Mouse (Mus musculus) common myeloid progenitor, adult 5-6 weeks (primary cell): Measurements from ENCODE around the gene Ctrc. TPM values are rescaled to one million over a fixed set of nuclear protein-coding genes. Genes with fewer than 3 reads are reported as not detected.

Experiments
- ATAC-seq: replicated peaks from 2 replicates; pipeline ENCODE4 v1.8.0; 2016; ENCODE audit warnings: low read depth, mild to moderate bottlenecking, moderate TSS enrichment, inconsistent platforms; ENCODE audit not compliant: poor library complexity, severe bottlenecking
- total RNA-seq: library from RNA; stranded (forward); fragments of 200-1000, 187-1606 nt; gene quantifications from 2 replicates; pipeline ENCODE4 v1.2.3, GENCODE M21; 2017

Gene Ctrc
- total RNA-seq, 1 experiment from 2014 or later: not detected

GRCm38 (mm10) chr4:141822979-141823378 is 23.2 kb downstream of the Ctrc start:
- peak; percentile 79 for ATAC-seq

- no peak for ATAC-seq
Measured at GRCm38 (mm10) chr4:141822089-141822488, 24.1 kb downstream of the Ctrc start.

DNA sequence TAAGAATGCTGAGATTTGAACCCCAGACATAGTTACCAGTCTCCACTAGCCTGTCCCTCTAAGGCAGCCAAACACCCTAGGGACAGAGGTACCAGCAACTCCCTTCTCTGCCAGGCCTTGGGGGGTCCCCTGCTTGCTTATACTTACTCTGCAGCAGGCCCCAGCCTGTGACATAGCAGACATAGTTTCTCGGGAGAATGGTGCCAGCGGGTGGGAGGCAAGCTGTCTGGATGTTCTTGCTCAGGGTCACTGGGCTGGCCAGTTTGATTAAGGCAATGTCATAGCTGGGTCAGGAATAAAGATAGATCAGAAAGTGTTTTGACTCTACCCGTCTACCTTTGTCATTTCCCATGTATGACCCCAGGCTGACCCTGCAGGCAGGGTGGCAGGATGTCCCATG is 25.0 kb downstream of the Ctrc start:
- ATAC-seq: no peak

DNA sequence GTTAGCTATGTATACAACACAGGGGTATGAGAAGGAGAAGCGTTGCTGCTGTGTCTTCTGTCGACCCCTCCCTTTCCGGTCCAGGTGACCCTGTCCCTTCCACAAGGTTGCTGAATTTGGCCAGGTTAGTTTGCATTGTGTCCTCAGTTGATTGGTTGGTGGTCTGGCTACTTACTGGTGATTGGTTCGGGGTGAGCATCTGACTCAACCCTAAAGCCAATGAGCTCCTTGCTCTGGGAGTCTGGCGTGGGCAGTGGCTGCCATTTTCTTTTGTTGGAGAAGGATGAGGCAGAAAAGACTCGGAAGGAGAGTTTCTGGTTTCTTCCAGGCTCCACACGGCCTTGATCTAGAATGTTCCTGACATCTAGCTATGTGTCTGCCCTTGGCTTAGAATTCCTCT is 26.8 kb downstream of the Ctrc start:
- ATAC-seq: no peak

DNA sequence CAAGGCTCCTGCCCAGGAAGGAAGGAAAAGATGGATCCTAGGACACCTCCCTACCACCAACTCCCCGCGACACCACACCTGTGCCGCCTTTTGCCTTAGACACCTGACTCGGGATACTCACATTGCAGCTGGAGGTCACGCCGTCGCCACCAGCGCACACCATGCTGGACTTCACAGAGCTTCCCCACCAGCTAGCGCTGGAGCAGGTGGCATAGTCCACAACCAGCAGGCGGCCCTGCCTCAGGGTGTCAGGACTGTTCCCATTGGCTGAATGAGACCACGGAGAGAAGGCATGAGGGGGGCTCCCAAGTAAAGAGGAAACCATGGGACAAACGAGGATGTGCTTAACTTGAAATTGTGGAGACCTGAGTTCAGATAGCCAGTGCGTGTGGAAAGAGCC is 27.3 kb downstream of the Ctrc start:
- no peak for ATAC-seq

DNA sequence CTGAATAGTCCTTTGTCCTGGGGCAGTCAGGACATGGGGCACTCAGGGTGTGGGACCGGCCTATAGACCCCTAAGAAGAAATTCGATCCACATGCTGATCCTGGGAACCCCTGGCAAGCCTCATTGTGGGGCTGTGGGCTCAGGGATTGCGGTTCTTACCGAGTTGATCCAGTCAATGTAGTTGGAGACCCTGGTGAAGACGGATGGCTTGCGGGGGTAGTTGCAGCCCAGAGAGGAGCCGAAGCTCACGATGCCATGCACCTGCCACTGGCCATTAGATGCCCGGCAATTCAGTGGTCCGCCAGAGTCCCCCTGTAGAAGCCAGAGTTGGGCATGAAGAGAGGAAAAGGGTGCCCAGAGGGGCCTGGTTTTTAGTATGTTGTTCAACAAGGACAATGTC is 28.5 kb downstream of the Ctrc start:
- ATAC-seq: no peak

- ATAC-seq: no peak
Measured at GRCm38 (mm10) chr4:141816776-141817655, 29.1 kb downstream of the Ctrc start.

DNA sequence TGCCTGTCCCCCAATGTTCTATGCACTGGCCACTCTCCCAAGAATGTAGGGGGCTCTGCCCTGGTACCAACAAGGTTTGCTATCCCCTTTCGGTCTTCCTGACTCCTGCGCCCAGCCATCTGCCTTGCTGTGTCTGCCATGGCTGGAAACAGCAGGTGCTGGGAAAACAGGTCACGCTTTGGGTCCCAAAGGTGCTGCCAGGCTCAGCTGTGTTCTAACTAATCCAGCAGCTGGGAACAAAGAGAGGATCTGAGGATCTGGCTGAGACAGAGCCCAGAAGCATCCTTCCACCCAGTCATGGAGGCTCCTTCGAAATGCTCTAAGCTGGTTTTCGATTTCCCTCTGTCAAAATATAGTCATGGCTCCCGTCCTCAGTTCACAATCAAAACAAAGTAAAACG is 29.9 kb downstream of the Ctrc start:
- ATAC-seq: no peak

GRCm38 (mm10) chr4:141811375-141811774 is 34.8 kb downstream of the Ctrc start:
- ATAC-seq: no peak

- no peak for ATAC-seq
Measured at GRCm38 (mm10) chr4:141810975-141811374, 35.2 kb downstream of the Ctrc start.

DNA sequence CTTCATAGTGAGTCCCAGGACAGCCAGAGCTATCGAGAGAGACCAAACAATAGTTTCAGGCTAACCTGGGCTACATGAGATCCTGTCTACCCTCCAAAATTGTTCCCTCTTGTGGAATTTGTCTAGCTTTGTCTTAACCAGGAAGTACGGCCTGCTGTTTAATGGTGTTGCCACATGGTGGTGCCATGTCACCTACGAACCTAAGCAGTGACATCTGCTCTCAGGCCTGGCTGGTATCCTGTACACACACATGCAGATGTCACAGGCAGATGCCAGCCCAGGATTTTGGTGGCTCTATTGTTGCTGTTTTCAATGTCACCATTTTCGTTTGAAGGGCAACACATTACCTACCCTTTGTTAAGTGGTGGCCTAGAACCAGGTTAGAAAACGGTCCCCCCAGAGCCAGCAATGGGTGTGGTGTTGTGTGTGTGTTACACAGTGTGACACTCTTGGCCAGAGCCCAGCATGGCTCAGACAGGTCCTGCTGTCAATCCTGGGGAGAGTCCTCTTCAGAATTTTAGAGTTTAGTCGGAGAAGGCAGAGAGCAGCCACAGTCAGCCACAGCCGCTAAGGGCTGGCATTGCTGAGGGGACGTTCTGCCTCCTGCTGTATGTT is 36.2 kb downstream of the Ctrc start:
- peak; percentile 94 for ATAC-seq

DNA sequence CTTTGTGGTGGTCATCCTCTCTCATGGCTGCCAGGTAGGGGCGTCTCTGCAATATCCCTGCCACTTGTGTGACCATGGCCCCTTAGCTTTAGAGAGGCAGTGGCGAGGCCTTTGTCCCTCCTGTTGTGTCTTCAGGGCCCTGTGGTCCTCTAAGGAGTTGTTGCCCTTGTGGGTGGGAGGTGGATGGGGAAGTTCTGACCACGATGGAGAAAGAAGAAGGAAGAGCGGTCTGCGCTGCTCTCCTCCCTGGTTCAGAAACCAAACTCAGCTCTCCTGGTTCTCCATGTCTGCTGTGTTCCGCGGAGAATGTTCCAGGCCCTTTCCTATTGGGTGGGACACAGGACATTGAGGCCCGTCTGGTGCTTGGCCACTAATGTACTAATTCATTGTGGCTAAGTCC is 40.3 kb downstream of the Ctrc start:
- no peak for ATAC-seq

- ATAC-seq: no peak
Measured at GRCm38 (mm10) chr4:141804105-141804504, 42.1 kb downstream of the Ctrc start.

DNA sequence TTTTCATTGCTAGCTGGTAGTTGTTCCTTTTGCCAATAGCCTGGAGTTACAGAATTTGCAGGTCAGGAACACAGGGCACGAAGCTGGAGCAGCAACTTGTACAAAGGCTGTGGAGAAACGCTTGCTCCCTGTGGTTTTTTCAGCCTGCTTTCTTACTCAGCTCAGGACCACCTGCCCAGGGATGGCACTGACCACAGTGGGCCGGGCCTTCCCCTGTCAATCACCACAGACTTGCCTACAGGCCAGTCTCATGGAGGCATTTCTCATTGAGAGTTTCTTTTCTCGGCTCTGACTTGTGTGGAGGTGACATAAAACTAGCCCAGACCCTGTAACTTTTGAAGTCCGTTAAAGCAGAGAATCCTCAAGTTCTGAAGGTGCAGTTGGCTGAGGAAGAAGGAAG is 48.6 kb downstream of the Ctrc start:
- ATAC-seq: no peak

DNA sequence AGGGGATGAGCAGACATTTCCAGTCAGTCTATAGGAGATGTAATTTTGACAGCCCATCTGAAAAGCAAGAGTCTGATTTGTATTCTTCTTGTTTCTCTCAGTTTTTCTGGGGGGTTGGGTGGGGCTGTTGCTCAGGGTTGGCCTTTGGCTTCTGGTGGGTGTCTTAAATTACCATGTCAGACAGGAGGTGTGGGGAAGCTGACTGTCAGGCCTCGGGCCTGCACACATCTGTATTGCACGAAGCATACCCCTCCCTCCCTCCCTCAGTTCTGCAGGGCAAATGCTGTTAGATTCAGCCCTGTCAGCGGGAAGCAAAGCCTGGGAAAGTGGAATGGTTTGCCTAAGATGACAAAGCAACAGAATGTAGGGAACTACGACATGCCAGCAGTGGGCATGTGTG is 49.2 kb downstream of the Ctrc start:
- ATAC-seq: no peak

DNA sequence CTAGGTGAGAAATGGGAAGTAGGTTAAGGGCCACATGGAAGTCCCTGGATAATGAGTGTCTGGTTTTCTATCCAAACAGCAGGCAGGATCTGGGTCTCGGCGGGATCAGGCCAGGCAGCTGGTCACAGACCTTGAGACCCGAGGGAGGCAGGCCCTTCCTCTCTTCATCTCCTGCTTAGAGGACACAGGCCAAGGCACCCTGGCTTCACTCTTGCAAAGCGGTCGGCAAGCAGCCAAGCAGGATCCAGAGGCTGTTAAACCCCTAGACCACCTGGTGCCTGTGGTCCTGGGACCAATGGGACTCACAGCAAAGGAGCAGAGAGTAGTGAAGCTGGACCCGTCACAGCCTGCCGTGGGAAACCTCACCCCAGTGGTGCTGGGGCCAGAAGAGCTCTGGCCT is 49.8 kb downstream of the Ctrc start:
- ATAC-seq: no peak

DNA sequence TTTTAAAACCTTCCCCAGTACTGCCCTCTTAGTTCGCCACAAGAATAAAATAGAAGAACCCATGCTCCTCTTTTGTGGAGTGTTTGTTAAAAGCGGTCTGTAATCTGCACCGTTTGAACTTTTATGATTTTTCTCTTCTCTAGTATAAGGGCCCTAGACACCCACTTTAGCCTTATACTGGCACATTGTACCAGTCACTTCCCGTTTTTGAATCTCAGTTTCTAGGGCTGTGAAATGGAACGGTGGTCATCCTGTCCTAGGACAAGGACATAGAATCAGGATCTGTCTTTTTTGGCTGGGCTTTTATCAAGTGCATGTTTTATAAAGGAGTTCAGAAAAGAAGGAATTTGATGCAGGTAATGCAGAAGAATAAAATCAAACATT is 52.0 kb downstream of the Ctrc start:
- no peak for ATAC-seq

DNA sequence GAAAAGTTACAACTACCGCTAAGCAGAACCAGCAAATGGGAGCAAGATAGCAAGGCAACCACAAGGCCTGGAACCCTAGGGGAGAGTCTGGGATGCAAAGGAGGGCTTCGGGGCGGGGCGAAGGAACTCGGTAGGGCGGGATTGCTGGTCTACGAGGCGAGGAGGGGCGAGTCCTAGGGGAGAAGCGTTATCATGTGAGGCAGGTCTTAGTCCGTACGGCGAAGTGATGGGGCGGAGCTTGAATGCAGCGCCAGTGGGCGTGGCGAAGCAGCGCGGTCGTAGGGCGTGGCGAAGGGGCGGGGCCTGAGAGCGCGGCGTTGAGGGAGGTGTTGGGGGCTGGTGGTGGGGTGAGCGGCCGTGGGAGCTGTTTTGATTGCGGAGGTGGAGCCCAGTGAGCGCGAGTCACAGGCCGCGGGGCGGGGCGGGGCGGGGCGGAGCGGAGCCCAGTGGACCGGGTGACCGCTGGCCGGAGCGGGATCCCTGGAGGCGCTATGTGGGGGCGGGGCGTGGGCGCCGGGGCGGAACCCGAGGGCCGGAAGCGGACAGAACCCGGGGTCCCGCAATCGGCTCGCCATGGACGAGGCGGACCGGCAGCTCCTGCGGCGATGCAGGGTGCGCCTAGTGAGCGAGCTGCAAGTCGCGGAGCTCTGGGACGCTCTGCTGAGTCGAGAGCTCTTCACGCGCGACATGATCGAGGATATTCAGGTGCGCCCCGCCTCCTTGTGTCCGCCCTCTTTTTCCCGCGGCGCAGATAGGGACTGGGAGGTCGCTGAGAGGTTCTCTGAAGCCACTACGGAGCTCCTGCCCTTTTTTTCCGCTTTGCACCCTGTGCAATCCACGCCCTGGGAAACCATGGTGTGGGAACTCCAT is 52.6 kb downstream of the Ctrc start, which contains the start of gene Casp9:
TSS of gene Casp9 (plus strand) at position 331 of the 870 bp plus-strand sequence.
- ATAC-seq: peak; percentile 70

DNA sequence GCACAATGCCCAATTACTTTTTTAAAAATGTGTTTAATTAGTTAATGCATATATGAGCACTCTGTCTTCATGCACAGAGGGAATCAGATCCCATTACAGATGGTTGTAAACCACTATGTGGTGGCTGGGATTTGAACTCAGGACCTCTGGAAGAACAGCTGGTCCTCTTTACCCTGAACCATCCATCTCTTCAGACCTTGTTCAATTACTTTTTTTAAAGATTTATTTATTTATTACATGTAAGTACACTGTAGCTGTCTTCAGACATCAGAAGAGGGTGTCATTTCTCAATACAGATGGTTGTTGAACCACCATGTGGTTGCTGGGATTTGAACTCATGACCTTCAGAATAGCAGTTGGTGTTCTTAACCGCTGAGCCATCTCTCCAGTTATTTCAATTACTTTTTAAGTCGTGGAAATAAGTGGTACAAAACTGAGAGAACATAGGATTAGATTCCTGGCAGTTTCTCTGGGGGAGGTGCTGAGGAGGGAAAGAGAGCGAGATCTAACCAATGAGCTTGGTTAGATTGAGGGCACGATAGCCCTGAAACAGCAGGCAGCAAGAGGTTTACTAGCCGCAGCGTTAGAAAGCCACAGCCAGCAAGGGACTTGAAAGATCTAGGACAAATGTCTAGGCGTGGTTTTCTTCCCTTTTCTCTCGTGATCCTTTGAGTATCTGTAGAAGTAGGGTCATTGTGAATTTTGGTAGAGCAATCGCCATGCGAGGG is 53.4 kb downstream of the Ctrc start:
- ATAC-seq: peak; percentile 26

DNA sequence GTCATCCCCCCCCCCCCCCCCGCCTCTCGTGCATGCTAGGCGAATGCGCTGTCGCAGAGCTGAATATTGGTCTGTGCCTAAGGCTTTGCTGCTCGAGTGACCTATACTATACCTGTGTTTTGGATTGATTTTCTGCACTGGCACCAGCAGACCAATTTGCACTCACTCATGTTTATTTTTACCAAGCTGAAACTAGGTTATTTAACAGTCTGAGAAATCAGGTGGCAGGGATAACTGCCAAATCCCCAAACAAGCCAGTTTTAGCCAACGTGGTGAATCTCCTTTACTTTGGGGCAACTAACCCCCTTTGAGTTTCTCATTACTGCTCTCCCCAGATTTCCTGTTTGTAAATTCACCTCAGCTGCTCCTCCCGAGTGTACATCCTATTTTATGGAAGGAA is 54.2 kb downstream of the Ctrc start:
- no peak for ATAC-seq
